Mouse (Mus musculus) adrenal gland, postnatal 36 days (tissue): ENCODE measurements around the gene Fsip1. TPM values are rescaled to one million over a fixed set of nuclear protein-coding genes. Genes with fewer than 3 reads are reported as not detected.

ENCODE experiments used
- DNase-seq, 2 experiments: peaks; one replicate each; pipeline ENCODE4 v3.0.0; 2021; ENCODE audit warnings: mixed read lengths in 1 of 2
- total RNA-seq, 2 experiments: library from RNA; stranded (reverse); gene quantifications; 2 replicates each; pipeline ENCODE4 v1.2.3; 2021

The Fsip1 gene
- total RNA-seq, 2 experiments from 2014 or later, result 0.23 to 0.26 TPM

- DNase-seq, result no peak
Observed at GRCm38 (mm10) chr2:118124437-118124836, 132.3 kb downstream of the Fsip1 start.

GRCm38 (mm10) chr2:118123743-118124142 is 133.0 kb downstream of the Fsip1 start:
- DNase-seq, result no peak

GRCm38 (mm10) chr2:118122291-118122690 is 134.5 kb downstream of the Fsip1 start:
- no peak for DNase-seq

- DNase-seq, result no peak
Observed at GRCm38 (mm10) chr2:118120751-118121150, 136.0 kb downstream of the Fsip1 start.

GRCm38 (mm10) chr2:118120095-118120494 is 136.7 kb downstream of the Fsip1 start:
- no peak for DNase-seq

- no peak for DNase-seq
Observed at GRCm38 (mm10) chr2:118119684-118120083, 137.1 kb downstream of the Fsip1 start.

GRCm38 (mm10) chr2:118118515-118118914 is 138.3 kb downstream of the Fsip1 start:
- no peak for DNase-seq

- no peak for DNase-seq
Observed at GRCm38 (mm10) chr2:118118045-118118444, 138.7 kb downstream of the Fsip1 start.

GRCm38 (mm10) chr2:118117401-118117800 is 139.4 kb downstream of the Fsip1 start:
- DNase-seq, result no peak

- DNase-seq, result no peak
Observed at GRCm38 (mm10) chr2:118116754-118117290, 139.9 kb downstream of the Fsip1 start.

GRCm38 (mm10) chr2:118116180-118116579 is 140.6 kb downstream of the Fsip1 start:
- DNase-seq, result no peak

- DNase-seq, result no peak
Observed at GRCm38 (mm10) chr2:118115647-118116046, 141.1 kb downstream of the Fsip1 start.

GRCm38 (mm10) chr2:118114671-118115070 is 142.1 kb downstream of the Fsip1 start:
- no peak for DNase-seq

GRCm38 (mm10) chr2:118113808-118114524 is 142.8 kb downstream of the Fsip1 start:
- DNase-seq, result no peak

GRCm38 (mm10) chr2:118112846-118113479 is 143.8 kb downstream of the Fsip1 start:
- no peak for DNase-seq

GRCm38 (mm10) chr2:118112438-118112837 is 144.3 kb downstream of the Fsip1 start:
- no peak for DNase-seq

GRCm38 (mm10) chr2:118111488-118112131 is 145.2 kb downstream of the Fsip1 start, which contains the start of gene Thbs1:
Gene Thbs1, plus strand, starts transcription at chr2:118111876.
- peak; percentile 75 to 77 for DNase-seq

GRCm38 (mm10) chr2:118111116-118111487 is 145.7 kb downstream of the Fsip1 start:
- DNase-seq, result peak; percentile 88

- peak; percentile 67 to 75 for DNase-seq
Observed at GRCm38 (mm10) chr2:118110225-118110915, 146.4 kb downstream of the Fsip1 start.

- DNase-seq, result no peak
Observed at GRCm38 (mm10) chr2:118102169-118102568, 154.6 kb downstream of the Fsip1 start.

- no peak for DNase-seq
Observed at GRCm38 (mm10) chr2:118099104-118099503, 157.7 kb downstream of the Fsip1 start.

- no peak for DNase-seq
Observed at GRCm38 (mm10) chr2:118091226-118091625, 165.5 kb downstream of the Fsip1 start.
